Mouse (Mus musculus): ENCODE results near the gene Tbc1d8. TPM values are rescaled to one million over a fixed set of nuclear protein-coding genes. Genes with fewer than 3 reads are reported as not detected.

The Tbc1d8 gene
- total RNA-seq, 2 experiments from 2014 or later = 6.0 to 6.8 TPM

DNA sequence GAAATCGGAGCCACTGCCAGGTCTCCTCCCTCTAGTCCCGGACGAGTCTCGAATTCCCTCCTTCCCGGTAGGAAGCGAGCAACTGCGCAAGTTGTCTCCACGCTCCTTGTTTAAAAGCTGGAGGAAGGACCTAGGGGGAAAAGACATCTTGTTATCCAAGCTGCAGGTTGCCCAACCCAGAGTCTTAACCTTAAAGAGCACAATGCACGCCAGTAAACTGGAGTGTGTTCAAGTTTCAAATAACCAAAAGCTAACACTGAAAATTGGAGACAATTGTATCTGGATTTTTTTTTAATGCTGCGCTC lies 293 bp upstream of the Tbc1d8 start:
- DNase-seq = no peak

DNA sequence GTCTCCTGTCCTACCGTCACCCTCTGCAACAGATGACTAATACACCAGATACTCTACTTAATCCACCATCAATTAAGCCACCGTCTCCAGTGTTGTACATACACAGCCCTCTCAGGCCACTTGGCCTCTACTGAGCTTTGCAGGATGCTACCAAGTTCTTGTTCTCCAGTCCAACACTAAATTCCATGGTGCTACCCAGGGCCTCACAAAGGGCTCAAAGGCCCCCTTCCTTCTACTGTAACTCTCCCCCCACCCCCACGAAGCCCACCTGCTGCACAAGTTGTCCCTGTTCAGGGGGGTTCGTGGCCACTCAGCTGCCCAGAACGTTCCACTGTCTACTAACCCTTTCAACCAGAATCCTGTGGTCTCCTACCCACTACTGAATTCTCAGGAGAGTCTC lies 1.5 kb downstream of the Tbc1d8 start:
- DNase-seq = no peak

DNA sequence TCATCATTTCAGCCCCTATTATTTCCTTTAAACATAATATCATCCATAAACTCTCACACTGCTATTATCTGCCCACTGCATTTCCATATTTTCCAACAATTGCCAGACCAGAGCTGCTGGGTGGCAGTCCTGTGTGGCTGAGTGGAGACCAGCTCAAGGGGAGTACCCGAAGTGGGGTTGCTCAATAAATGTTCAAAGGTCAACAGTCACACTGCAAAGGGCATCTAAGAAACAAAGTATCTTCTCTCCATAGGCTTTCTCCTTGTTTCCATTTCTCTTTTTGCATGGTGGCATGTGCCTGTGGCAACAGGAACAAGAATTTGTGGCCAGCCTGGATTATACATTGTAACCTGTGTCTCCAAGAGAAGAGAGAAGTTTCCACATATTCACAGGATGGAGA lies 2.2 kb downstream of the Tbc1d8 start:
- DNase-seq = no peak

DNA sequence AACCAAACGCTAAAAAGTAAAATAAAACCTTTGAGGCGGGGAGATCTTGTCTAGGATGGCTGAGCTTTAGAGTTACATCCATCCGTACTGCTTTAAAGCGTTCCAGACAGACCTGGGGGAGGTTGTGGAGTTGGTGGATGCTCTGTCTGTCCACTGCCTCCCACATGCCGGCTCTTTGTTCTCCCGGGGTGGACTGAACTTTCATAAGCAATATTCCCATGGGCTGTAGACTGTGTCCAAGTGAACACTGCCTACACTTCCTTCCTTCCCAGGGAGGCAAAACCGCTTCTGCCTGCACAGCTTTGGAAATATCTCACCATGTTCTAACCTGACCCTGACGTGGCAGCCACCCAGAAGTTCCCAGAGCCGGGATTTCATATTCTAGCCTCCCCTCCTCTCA lies 4.0 kb downstream of the Tbc1d8 start:
- no peak for DNase-seq

DNA sequence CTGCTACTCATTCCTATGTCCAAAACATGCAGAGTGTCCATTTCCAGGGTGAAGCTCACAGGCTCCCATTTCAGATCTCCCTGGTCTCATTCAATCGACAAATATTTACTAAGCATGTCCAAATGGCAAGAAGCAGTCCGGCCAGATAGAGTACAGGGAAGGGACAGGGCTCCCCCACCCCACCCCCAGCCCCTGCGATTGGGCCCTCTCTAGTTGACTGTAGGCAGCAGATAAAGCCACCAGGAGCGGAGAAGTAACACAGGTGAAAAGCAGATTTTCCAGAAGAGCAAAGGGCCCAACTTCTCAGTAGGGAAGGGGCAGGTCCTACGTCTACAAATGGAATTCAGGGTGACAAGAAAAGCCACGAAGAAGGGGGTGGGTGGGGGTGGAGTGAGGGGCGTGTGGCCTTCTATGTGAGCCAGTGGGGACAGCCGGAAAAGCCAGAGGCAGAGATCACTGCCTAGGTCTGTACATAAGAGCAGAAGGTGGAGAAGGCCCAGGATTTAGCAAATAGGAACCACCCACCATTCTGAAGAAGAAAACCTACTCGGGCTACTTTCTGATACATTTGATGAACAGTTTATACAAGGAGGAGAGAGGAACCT lies 7.2 kb downstream of the Tbc1d8 start:
- no peak for DNase-seq

DNA sequence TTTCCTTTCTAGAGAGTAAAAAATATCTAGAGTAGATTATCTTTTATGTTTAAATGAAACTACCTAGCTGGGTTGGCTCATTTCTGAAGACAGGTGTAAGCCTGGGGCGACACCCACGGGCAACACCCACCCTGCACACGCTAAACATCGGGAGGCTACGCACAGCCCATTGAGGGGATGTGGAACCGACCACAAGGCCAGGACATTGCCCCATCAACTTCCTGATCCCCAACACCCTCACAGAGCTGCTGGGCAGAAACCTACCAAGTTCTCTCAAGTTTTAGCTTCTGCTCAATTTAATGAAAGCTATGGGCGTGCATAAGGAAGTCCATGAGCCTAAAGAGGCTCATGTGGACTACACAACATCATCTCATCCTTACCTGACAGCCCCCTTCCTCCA lies 9.6 kb downstream of the Tbc1d8 start:
- no peak for DNase-seq

DNA sequence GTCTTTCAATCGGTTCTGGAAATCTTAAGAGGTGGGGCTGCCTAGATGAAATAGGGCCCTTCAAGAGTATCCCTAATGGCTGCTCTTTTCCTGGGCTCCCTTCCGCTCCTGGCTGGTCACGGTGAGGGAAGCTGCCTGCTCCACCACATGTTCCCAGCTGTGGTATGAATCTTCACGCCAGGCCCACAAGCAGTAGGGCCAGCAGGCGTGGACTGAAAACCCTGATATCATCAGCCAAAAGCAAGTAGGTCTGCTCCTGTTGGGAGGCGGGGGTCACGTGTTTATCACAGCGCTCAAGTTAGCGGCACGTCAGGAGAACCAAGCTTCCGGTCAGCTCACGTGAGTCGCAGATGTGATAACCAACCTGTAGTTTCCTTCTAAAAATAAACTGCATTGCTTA lies 12.0 kb downstream of the Tbc1d8 start:
- no peak for DNase-seq

DNA sequence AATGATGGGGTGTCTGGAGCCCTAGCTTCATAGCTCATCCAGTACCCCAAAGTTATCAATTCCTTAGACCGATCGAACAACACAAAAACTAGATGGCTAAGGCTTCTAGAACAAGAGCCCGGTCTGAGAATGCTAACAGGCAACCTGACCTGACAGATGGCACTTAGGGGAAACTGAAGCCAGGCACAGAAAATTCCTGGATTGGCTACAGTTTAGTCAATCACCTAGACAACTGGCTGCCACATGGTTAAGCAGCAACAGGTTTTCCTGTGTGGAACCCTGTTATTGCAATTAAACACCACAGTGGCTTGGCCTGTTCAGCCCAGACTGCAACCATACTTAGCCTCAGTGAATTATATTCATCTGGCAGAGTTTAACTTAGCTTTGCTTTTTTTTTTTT lies 13.8 kb downstream of the Tbc1d8 start:
- no peak for DNase-seq

DNA sequence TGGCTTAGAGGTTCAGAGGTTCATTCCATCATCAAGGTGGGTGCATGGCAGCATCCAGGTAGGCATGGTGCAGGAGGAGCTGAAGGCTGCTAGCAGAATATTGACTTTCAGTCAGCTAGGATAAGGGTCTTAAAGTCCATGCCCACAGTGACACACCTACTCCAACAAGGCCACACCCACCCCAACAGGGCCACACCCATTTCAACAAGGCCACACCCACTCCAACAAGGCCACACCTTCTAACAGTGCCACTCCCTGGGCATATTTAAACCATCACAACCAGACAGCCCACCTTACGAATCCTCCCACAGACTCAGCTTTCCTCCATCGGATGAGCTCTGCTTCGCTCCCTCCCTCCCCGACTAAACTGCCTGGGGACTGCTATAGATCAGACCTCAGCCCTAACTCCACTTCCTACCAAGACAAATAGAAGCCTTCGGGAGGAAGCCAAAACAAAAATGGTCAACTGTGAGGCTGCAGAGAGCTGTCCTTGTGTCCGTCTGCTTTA lies 15.6 kb downstream of the Tbc1d8 start:
- DNase-seq = no peak

DNA sequence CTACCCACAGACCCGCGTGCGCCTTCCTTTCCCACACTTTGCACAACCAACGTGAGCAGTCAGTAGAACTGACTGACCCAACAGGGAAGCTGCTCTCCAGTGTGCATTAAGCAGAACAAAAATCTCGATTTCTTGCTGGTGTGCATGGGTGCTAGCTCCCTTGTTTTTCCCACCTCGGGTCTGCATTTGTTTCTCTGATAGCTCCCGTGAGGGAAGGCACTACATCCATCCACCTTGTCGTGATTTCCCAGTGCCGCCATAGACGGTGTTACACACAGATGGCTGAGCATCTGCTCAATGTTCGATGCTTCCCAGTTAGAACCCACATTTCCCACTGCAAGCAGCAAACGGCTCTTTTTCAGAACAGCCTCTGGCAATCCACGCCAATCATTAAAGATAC lies 16.5 kb downstream of the Tbc1d8 start:
- DNase-seq = no peak

DNA sequence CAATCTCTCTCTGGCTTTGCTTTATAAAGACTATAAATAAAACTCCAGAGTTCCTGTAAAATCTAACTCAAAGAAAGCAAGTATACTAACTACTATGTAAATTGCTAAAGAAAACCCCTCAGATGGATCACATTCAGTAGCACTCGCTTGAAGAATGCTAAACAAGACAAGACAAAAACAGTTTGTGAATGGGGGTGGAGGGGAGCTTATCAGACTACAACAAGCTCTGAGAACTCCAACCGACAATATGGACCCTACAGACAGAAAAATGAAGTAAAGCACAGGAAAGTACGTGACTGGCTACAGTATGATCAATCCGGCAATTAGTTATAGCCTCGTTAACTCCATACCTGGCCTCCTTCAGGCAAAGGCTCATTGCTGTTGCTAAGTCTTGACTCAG lies 18.1 kb downstream of the Tbc1d8 start:
- no peak for DNase-seq

DNA sequence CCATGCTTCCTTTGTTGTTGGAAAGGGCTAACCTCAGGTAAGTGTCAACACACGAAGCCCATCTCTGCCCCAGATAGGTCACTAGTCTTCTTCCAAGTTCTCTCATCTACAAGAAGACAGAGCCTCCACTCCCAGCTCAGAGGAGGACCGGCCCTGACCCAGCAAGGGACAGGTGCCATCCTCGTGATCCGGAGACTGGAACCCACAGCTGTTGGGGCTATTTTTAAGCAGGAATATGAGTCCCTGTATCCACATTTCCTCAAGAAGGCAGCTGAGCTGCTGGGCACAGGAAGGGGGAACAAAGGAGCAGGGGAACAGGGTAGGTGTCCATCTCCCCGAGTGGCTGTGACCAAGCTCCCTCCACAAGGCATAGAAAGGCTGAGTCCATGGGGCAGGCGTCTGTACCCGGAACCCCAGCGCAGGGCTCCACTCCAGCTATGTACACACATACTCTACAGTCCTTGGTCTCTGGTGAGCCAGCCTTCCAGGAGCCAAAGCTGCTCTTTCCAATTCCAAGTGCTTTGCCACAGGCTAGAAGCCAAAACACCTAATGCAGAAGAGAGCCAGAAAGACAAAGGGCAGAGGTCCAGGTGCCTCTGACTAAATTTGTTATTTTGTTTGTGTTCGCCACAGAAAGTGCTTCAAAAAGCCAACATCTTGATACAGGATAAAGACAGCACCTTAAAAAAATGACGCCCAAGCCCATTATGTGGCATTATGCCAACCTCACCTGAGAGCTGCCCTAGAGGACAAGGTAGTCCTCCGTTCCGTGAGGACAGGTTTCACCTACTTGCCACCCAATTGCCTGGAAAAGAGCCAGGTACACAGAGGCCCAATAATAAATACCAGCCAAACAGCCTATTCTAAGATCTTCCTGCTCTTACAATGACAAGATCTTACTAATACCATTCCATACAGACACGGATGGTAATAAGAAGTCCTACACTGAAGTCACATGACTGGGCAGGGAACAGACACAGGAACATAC lies 20.4 kb downstream of the Tbc1d8 start:
- peak; percentile 64 for DNase-seq

DNA sequence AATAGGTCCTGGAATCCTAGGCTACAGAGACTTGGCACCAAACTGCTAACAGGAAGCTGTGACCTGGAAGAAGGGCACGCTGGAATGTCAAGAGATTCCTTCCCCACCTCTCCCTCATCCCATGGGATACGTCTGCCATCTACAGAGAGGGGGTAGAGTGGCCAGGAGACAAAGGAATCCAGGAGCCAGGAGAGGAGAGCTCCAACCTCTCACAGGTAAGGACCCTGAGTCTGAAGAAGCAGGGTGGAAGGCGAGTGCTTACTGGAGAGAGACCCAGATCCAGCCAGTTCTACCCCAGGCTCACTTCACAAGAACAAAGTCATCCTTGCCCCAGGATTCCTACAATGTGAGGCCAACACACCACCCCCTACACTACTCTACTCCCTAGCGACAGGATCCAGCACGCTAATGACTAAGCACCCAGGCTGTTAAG lies 22.1 kb downstream of the Tbc1d8 start:
- no peak for DNase-seq

DNA sequence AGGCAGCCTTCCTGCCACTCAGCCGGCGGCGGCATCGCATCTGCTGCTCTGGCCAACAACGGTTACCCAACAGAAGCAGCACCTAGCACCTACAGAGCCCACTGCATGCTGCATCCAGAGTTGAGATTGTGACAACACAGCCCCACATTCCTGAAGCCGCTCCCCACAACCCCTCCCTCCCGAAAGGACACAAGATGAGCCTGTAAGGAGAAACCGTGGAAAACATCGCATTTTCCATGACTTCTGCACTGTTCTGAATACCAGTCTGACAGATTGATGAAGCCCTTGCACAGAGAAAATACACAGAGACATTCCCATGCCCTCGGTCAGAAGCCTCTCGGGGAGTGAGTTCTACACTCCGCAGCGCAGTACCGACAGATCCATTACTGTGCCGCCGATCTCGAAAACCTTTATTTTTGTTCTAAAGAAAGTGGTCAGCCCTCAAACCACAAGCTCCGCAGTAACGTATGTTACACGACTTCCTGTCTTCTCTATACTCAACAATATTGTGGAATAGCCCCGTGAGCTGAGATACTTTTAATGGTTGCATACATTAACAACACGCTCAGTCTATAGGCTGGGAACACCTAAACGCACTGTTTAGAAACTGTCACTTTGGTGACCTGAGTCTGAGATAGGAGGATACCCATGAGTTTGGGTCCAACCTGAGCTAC lies 23.1 kb downstream of the Tbc1d8 start:
- DNase-seq = no peak

DNA sequence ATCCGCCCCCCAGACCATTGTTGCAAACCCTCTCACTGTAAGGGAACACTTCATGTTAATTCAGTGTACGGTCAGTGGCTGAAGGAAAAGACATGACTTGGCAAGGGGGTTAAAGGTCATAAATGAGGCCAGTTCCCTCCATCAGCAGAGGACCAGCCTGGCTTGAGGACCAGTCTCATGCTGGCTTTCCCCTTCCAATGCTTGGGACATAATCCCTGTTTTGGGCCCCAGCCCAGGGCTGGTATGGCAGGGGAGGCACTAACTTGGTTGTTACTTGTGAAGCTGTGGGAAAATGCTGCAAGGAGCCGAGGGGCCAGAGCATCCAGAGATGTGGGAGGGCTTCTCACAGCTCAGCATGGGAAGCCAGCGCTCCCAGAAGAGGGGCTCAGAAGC lies 23.8 kb downstream of the Tbc1d8 start:
- DNase-seq = no peak

DNA sequence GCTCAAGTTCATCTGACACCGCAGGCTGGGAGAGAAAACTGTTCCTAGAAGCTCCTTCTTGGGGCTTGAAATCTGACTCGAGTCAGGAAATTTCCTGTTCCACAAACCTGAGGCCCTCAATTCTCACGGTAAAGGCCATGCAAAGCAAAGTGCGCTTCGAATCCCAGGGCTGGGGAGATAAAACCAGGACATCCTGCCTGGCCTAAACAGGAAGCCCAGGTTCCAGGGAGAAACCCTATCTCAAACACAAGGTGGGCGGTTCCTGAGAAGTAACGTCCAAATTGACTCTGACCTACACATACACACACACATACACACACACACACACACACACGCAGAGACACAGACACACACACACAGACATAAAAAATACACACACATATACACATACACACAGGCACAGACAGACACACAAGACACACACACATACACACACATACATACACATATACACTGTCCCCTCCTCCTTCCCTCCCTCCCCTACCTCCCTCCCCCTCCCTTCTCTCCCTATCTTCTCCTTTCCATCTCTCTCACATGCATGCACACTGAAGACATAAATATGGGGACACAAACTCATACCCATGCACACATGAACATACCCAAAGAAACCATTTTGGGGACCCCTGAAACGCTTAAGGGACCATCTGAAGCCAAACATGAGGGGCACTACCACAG lies 24.3 kb downstream of the Tbc1d8 start:
- DNase-seq = no peak

DNA sequence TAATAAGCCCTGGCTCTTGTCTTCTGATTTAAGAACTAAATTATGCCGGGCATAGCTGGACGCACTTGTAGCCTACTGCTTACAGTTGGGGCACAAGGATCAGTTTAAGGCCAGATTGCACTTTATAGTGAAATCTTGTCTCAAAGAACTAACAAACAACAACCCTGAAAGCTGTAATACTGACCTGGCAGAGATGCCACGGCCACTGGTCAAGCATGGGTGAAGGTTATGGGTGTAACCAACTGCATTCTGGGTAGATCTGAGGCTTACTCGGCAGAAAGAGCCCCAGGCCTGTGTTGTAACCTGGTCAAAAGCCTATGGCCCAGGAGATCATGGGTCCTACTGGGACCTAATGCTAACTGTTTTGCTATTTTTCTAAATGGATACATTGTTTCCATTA lies 26.4 kb downstream of the Tbc1d8 start:
- no peak for DNase-seq

DNA sequence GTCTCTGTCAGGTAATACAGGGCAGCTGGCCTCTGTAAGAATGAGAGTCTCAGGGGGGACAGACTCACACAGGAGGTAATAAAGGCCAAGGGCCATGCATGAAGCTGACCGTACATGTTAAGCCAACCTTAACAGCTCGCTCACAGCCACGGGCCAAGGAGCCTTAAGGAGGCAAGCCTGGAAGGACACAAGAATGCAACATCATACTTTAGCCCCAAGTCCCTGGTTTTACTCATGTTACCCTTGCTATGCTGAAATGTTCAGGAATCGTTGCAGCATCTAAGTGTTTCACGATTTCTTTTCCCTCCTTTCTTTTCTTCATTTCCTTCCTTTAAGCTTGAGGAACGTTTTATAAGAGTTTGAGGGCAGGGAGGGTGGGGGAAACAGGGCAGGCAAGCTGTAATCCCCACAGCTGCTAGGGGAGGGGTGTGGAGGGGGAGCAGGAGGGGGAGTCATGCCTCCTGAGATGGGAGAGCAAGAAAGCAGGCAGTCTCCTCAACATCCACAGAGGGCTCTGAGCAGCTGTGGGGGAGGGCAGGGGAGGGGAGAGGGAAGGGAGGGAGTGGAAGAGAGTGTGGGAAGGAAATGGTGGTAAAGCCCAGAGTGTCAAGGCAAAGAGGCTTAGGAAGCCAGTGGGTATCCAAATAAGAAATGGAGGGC lies 28.4 kb downstream of the Tbc1d8 start:
- DNase-seq = no peak

DNA sequence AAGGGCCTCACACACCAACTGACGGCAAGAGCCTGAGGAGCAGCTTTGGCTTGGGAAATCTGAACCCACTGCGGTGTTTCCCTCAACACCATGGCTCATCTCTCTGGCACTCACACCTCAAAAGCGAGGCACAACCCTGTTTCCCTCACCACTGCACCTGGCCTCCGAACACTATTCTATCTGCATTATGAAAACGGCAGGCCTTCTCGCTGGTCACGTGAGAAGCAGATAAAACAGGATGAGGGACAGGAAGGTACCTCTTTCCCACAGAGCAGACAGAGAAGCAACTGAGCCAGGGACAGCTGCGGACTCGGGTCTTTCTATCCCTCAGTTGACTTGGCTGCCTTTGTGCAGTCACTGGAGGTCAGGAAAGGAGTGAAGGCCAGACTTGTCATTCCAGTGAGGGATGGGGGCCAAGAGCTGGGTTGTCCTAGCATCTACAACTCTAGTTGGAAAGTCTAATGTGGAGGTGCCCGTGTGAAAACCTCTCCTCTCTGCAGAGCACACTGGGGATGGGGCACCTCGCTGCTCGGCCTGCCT lies 29.2 kb downstream of the Tbc1d8 start:
- DNase-seq = peak; percentile 48

DNA sequence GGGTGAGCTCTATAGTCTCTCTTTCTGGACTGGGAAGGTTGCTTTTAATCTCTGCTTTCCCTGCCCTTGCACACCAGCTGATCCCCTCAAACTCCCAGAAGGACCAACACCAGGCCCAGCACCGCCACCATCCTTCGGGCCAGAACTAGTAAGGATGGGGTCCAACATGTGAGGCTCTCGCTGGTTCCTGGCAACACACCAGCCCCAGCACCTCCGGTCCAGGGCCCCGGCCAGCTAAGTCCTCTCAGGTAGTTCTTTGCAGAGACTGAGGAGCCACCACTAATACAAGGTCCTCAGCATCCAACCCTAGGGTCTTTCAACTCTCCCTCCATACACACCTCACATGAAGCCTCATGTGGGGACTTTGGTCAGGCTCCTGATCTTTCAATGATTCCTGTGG lies 29.7 kb downstream of the Tbc1d8 start:
- DNase-seq = no peak

DNA sequence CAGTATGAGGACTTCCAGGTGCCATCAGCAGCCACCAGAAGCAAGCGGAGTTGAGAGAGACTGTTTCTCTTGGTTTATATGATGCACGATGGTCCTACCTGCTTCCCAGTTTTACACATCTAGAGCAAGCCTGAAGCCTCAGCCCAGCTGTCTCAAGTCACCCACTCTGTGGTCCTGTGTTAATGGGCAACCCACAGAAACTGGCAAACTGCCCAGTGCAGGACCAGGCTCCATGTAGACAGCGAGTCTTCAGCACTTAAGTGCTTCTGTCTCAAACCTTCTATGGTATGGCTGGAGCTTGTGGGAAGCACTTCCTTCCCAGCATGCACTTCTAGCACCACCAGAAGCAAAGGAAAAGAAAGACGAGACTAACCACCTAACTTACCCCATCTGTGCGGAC lies 30.3 kb downstream of the Tbc1d8 start:
- no peak for DNase-seq

DNA sequence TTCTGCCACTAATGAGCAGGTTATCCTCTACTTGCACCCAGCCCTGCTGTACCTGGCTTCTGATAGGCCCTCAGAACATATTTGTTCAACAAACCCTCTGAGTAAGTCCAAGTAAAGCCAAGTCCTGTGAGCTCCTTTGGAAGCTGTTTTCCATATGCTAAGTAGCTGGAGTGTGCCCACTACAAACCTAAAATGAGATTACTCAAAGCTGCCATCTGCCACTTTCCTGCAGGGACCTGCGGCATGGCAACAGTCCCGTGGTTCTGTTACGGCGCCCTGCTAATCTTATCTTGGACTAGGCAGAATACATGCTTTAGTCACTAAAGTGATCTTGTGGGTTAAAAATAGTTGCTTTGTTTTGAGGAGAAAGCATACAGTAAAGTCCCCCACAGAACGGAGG lies 32.4 kb downstream of the Tbc1d8 start:
- DNase-seq = no peak
